Mouse (Mus musculus) adrenal gland, adult 18-20 months (tissue): ENCODE results near the gene Trub1. TPM values are rescaled to one million over a fixed set of nuclear protein-coding genes. Genes with fewer than 3 reads are reported as not detected.

Source experiments
- DNase-seq, 2 experiments: peaks; one replicate each; pipeline ENCODE4 v3.0.0; 2021 to 2022; ENCODE audit warnings: low spot score in 2 of 2
- long read RNA-seq, 2 experiments: library from polyadenylated mRNA; stranded (forward); transcript quantifications; one replicate each; pipeline ENCODE4 v2.0.0; 2021
- total RNA-seq, 2 experiments: library from RNA; stranded (reverse); gene quantifications; 1 replicate in 1 of 2; 2 replicates in 1 of 2; pipeline ENCODE4 v1.2.3; 2021

The Trub1 gene
- 10 to 100 TPM; 10.1 to 16.8 TPM for total RNA-seq
- long read RNA-seq, experiment 1, transcript Trub1-202 (8 exons, 3,789 nt): major isoform, 11 of 14 reads
- long read RNA-seq, experiment 1, partial matches to known transcripts: 0 of 14 reads
- long read RNA-seq, experiment 1, other reads (novel, unspliced or antisense): 1 of 14 reads
- long read RNA-seq, experiment 2, transcript Trub1-202 (8 exons, 3,789 nt): major isoform, 31 of 34 reads
- long read RNA-seq, experiment 2, partial matches to known transcripts: 0 of 34 reads
- long read RNA-seq, experiment 2, other reads (novel, unspliced or antisense): 3 of 34 reads

- peak; percentile 69 to 71 for DNase-seq
Observed at GRCm38 (mm10) chr19:57452492-57453217, at the start of gene Trub1. Trub1 (plus strand) TSS chr19:57452912.

GRCm38 (mm10) chr19:57403700-57404501 is 48.8 kb upstream of the Trub1 start:
- peak; percentile 83 to 85 for DNase-seq

- DNase-seq: no peak
Observed at GRCm38 (mm10) chr19:57404502-57404848, 48.2 kb upstream of the Trub1 start.

GRCm38 (mm10) chr19:57407947-57408346 is 44.8 kb upstream of the Trub1 start:
- no peak for DNase-seq

- DNase-seq: peak in 1 of 2 experiments; percentile 12
Observed at GRCm38 (mm10) chr19:57411375-57412196, 41.1 kb upstream of the Trub1 start.

GRCm38 (mm10) chr19:57413170-57413569 is 39.5 kb upstream of the Trub1 start:
- DNase-seq: no peak

- no peak for DNase-seq
Observed at GRCm38 (mm10) chr19:57413918-57414317, 38.8 kb upstream of the Trub1 start.

- DNase-seq: no peak
Observed at GRCm38 (mm10) chr19:57415031-57415807, 37.5 kb upstream of the Trub1 start.

GRCm38 (mm10) chr19:57417800-57418580 is 34.7 kb upstream of the Trub1 start:
- DNase-seq: no peak

GRCm38 (mm10) chr19:57423402-57423801 is 29.3 kb upstream of the Trub1 start:
- no peak for DNase-seq

GRCm38 (mm10) chr19:57425296-57425695 is 27.4 kb upstream of the Trub1 start:
- no peak for DNase-seq

GRCm38 (mm10) chr19:57426841-57427240 is 25.9 kb upstream of the Trub1 start:
- DNase-seq: no peak

GRCm38 (mm10) chr19:57427756-57428438 is 24.8 kb upstream of the Trub1 start:
- DNase-seq: no peak

GRCm38 (mm10) chr19:57428641-57429040 is 24.1 kb upstream of the Trub1 start:
- DNase-seq: no peak

- no peak for DNase-seq
Observed at GRCm38 (mm10) chr19:57429926-57430325, 22.8 kb upstream of the Trub1 start.

- no peak for DNase-seq
Observed at GRCm38 (mm10) chr19:57431476-57431875, 21.2 kb upstream of the Trub1 start.

- no peak for DNase-seq
Observed at GRCm38 (mm10) chr19:57434024-57434423, 18.7 kb upstream of the Trub1 start.

- peak in 1 of 2 experiments; percentile 28 for DNase-seq
Observed at GRCm38 (mm10) chr19:57436586-57437021, 16.1 kb upstream of the Trub1 start.

- DNase-seq: no peak
Observed at GRCm38 (mm10) chr19:57437042-57437441, 15.7 kb upstream of the Trub1 start.
